Mouse (Mus musculus) liver, embryonic 14.5 days (tissue): ENCODE data around the gene Rplp2. TPM values are rescaled to one million over a fixed set of nuclear protein-coding genes. Genes with fewer than 3 reads are reported as not detected.

Experiments used
- ATAC-seq: fragments of 200-750 bp; cut with Nextera tagmentation; 2 replicates; pipeline ENCODE4 v1.8.0; 2017; ENCODE audit warnings: moderate number of reproducible peaks, mild to moderate bottlenecking, moderate library complexity; ENCODE audit not compliant: insufficient read depth
- DNase-seq, 3 experiments: peaks; one replicate each; pipeline ENCODE4 v3.0.0-alpha.2; 2012 to 2013; ENCODE audit warnings: low read depth in 3 of 3, low spot score in 3 of 3
- H3K27ac ChIP-seq: fragments of 300-500 bp; sonication (generic); 2 replicates; pipeline ENCODE4 v1.5.1; 2014; ENCODE audit warnings: moderate library complexity, mild to moderate bottlenecking, control low read depth, inconsistent platforms
- H3K27me3 ChIP-seq: fragments of 300-500 bp; sonication (generic); 2 replicates; pipeline ENCODE4 v1.6.1; 2014; ENCODE audit warnings: mild to moderate bottlenecking, low read length, moderate library complexity; ENCODE audit not compliant: control insufficient read depth, insufficient read depth
- H3K36me3 ChIP-seq: fragments of 300-500 bp; sonication (generic); replicated peaks from 2 replicates; pipeline ENCODE4 v1.6.1; 2014; ENCODE audit warnings: low read depth; ENCODE audit not compliant: control insufficient read depth, insufficient read depth
- H3K4me1 ChIP-seq, 2 experiments: fragments of 200-500 bp in 1 of 2; fragments of 300-500 bp in 1 of 2; sonication (generic) in 1 of 2; replicated peaks; 2 replicates each; pipeline ENCODE4 v1.6.1; 2012 to 2014; ENCODE audit warnings: antibody characterized with exemption in 1 of 2, inconsistent platforms in 1 of 2, low read length in 1 of 2; ENCODE audit not compliant: control insufficient read depth in 2 of 2, insufficient read depth in 2 of 2
- H3K4me2 ChIP-seq: fragments of 300-500 bp; sonication (generic); 2 replicates; pipeline ENCODE4 v1.6.1; 2014; ENCODE audit warnings: low read depth, mild to moderate bottlenecking, control low read depth, moderate library complexity
- H3K4me3 ChIP-seq, 2 experiments: fragments of 200-500 bp in 1 of 2; fragments of 300-500 bp in 1 of 2; sonication (generic) in 1 of 2; 2 replicates each; pipeline ENCODE4 v1.5.1; 2012 to 2014; ENCODE audit warnings: low read depth in 2 of 2, low read length in 2 of 2, mild to moderate bottlenecking in 2 of 2, control low read depth in 1 of 2, inconsistent platforms in 1 of 2, moderate library complexity in 1 of 2; ENCODE audit not compliant: insufficient read depth in 1 of 2
- H3K9ac ChIP-seq: fragments of 300-500 bp; sonication (generic); replicated peaks from 2 replicates; pipeline ENCODE4 v1.6.1; 2014; ENCODE audit warnings: mild to moderate bottlenecking, control low read depth, moderate library complexity
- H3K9me3 ChIP-seq: fragments of 300-500 bp; sonication (generic); 2 replicates; pipeline ENCODE4 v1.6.1; 2016; ENCODE audit warnings: low read length, mixed read lengths; ENCODE audit not compliant: control insufficient read depth
- CTCF ChIP-seq: IDR thresholded peaks from 2 replicates; pipeline ENCODE4 v1.5.1; 2016; ENCODE audit warnings: antibody characterized with exemption, low read depth, control low read depth
- EP300 ChIP-seq: IDR thresholded peaks from 2 replicates; pipeline ENCODE4 v1.6.1; 2016; ENCODE audit warnings: antibody characterized with exemption, low read depth
- WGBS: fragments of 180-500 bp; shearing (Covaris S2); extraction: QIAGEN DNeasy Blood & Tissue Kit; methylation state at CpG from one replicate; pipeline ENCODE4 v1.1.7; 2014; ENCODE audit not compliant: insufficient replicate concordance; 5-methylcytosine and 5-hydroxymethylcytosine counted together
- polyA plus RNA-seq, 2 experiments: library from polyadenylated mRNA; depleted of rRNA in 1 of 2; stranded (reverse) in 1 of 2; unstranded in 1 of 2; fragments of >200 nt; fragmentation: Nextera tagmentation in 1 of 2; extraction: Ambion mirVana in 1 of 2; gene quantifications; 2 replicates each; pipeline versions ENCODE4 v1.2.1 to v1.2.3; 2012 to 2014

Gene Rplp2
- polyA plus RNA-seq, 2 experiments = 661 to 942 TPM

DNA sequence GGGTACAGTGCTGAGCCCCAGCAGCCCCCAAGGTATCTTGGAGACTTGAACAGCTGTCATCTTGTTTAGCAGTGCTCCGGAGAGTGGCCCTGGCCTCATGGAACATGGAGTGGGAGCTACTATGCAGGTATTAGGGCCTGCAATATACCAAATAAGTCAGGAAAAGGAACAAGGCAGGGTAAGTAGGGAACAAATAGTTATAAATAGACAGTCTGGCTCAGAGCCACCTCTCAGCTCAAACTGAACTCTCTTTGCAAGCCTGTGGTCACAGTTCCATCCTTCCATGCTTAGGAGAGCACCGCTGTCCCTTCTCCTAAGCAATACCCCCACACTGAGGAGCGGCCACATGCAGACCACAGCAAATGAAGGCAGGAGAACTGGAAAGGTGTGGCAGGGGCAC, 50.4 kb downstream of the Rplp2 start:
- no peak overlapping the region for H3K27ac ChIP-seq
- no peaks in the 10 kb centered on the region for H3K9me3 ChIP-seq
- no peak for DNase-seq
- no peaks in the 10 kb centered on the region for H3K27me3 ChIP-seq
- no peak for TF ChIP-seq CTCF
- TF ChIP-seq EP300 = no peak
- no peak for ATAC-seq
- peaks cover 4 to 6% of the 10 kb centered on the region in 2 experiments for H3K4me1 ChIP-seq
- no peak overlapping the region for H3K4me2 ChIP-seq
- no peak overlapping the region for H3K4me3 ChIP-seq
- H3K9ac ChIP-seq = no peak overlapping the region; the same call in 1 of the 2 replicates
- 0 out of 2 replicates have a peak, but pooled peaks cover 4% of the 10 kb centered on the region for H3K36me3 ChIP-seq
- WGBS = 82% methylated on average over 3 of the region's 3 CpGs

Other genes starting within 250 kb of the Rplp2 start
- gene Lmntd2, start 233.3 kb upstream of the Rplp2 start, polyA plus RNA-seq (2012; rRNA removed) = 2.0 and 2.3 TPM in 2 replicates
- gene Lmntd2, start 233.3 kb upstream of the Rplp2 start, polyA plus RNA-seq (2014; fragmentation: Nextera tagmentation; extraction: Ambion mirVana) = 0.25 and 0.66 TPM in 2 replicates
- gene Rassf7, start 231.5 kb upstream of the Rplp2 start, polyA plus RNA-seq (2012; rRNA removed) = 21.6 and 28.3 TPM in 2 replicates
- gene Rassf7, start 231.5 kb upstream of the Rplp2 start, polyA plus RNA-seq (2014; fragmentation: Nextera tagmentation; extraction: Ambion mirVana) = 16.8 and 22.4 TPM in 2 replicates
- gene Phrf1, start 218.6 kb upstream of the Rplp2 start, polyA plus RNA-seq (2012; rRNA removed) = 10.4 and 14.1 TPM in 2 replicates
- 25.7 and 28.3 TPM in 2 replicates for gene Phrf1, start 218.6 kb upstream of the Rplp2 start, polyA plus RNA-seq (2014; fragmentation: Nextera tagmentation; extraction: Ambion mirVana)
- 4.6 and 5.4 TPM in 2 replicates for gene Irf7, start 180.9 kb upstream of the Rplp2 start, polyA plus RNA-seq (2012; rRNA removed)
- gene Irf7, start 180.9 kb upstream of the Rplp2 start, polyA plus RNA-seq (2014; fragmentation: Nextera tagmentation; extraction: Ambion mirVana) = 4.8 and 5.1 TPM in 2 replicates
- gene Cdhr5, start 170.6 kb upstream of the Rplp2 start, polyA plus RNA-seq (2012; rRNA removed) = 0.07 and 0.11 TPM in 2 replicates
- gene Cdhr5, start 170.6 kb upstream of the Rplp2 start, polyA plus RNA-seq (2014; fragmentation: Nextera tagmentation; extraction: Ambion mirVana) = 0.24 and 0.27 TPM in 2 replicates
- gene Sct, start 168.2 kb upstream of the Rplp2 start, polyA plus RNA-seq (2012; rRNA removed) = 0.16 TPM in 1 of 2 replicates, not detected in the other
- 0.22 and 0.30 TPM in 2 replicates for gene Sct, start 168.2 kb upstream of the Rplp2 start, polyA plus RNA-seq (2014; fragmentation: Nextera tagmentation; extraction: Ambion mirVana)
- gene Drd4, start 155.4 kb upstream of the Rplp2 start, polyA plus RNA-seq (2012; rRNA removed) = not detected in 2 replicates
- not detected in 2 replicates for gene Drd4, start 155.4 kb upstream of the Rplp2 start, polyA plus RNA-seq (2014; fragmentation: Nextera tagmentation; extraction: Ambion mirVana)
- gene Deaf1, start 119.7 kb upstream of the Rplp2 start, polyA plus RNA-seq (2012; rRNA removed) = 6.9 and 7.8 TPM in 2 replicates
- 11.1 and 13.6 TPM in 2 replicates for gene Deaf1, start 119.7 kb upstream of the Rplp2 start, polyA plus RNA-seq (2014; fragmentation: Nextera tagmentation; extraction: Ambion mirVana)
- 10.7 and 13.6 TPM in 2 replicates for gene Tmem80, start 119.6 kb upstream of the Rplp2 start, polyA plus RNA-seq (2012; rRNA removed)
- 11.3 and 13.0 TPM in 2 replicates for gene Tmem80, start 119.6 kb upstream of the Rplp2 start, polyA plus RNA-seq (2014; fragmentation: Nextera tagmentation; extraction: Ambion mirVana)
- gene Eps8l2, start 108.5 kb upstream of the Rplp2 start, polyA plus RNA-seq (2012; rRNA removed) = 7.9 and 8.3 TPM in 2 replicates
- gene Eps8l2, start 108.5 kb upstream of the Rplp2 start, polyA plus RNA-seq (2014; fragmentation: Nextera tagmentation; extraction: Ambion mirVana) = 6.6 and 7.7 TPM in 2 replicates
- 212 and 266 TPM in 2 replicates for gene Taldo1, start 55.2 kb upstream of the Rplp2 start, polyA plus RNA-seq (2012; rRNA removed)
- 427 and 428 TPM in 2 replicates for gene Taldo1, start 55.2 kb upstream of the Rplp2 start, polyA plus RNA-seq (2014; fragmentation: Nextera tagmentation; extraction: Ambion mirVana)
- 13.8 and 16.9 TPM in 2 replicates for gene Gatd1, start 33.2 kb upstream of the Rplp2 start, polyA plus RNA-seq (2012; rRNA removed)
- 8.7 and 10.3 TPM in 2 replicates for gene Gatd1, start 33.2 kb upstream of the Rplp2 start, polyA plus RNA-seq (2014; fragmentation: Nextera tagmentation; extraction: Ambion mirVana)
- gene Cend1, start 17.9 kb upstream of the Rplp2 start, polyA plus RNA-seq (2012; rRNA removed) = 0.09 TPM in 1 of 2 replicates, not detected in the other
- gene Cend1, start 17.9 kb upstream of the Rplp2 start, polyA plus RNA-seq (2014; fragmentation: Nextera tagmentation; extraction: Ambion mirVana) = not detected in 2 replicates
- gene Slc25a22, start 9.5 kb upstream of the Rplp2 start, polyA plus RNA-seq (2012; rRNA removed) = 19.6 and 23.8 TPM in 2 replicates
- gene Slc25a22, start 9.5 kb upstream of the Rplp2 start, polyA plus RNA-seq (2014; fragmentation: Nextera tagmentation; extraction: Ambion mirVana) = 11.0 and 13.5 TPM in 2 replicates
- gene Pidd1, start 3.3 kb upstream of the Rplp2 start, polyA plus RNA-seq (2012; rRNA removed) = 15.5 and 18.7 TPM in 2 replicates
- gene Pidd1, start 3.3 kb upstream of the Rplp2 start, polyA plus RNA-seq (2014; fragmentation: Nextera tagmentation; extraction: Ambion mirVana) = 6.1 and 9.4 TPM in 2 replicates
- gene Pnpla2, start 7.8 kb downstream of the Rplp2 start, polyA plus RNA-seq (2012; rRNA removed) = 6.7 TPM in 2 replicates
- gene Pnpla2, start 7.8 kb downstream of the Rplp2 start, polyA plus RNA-seq (2014; fragmentation: Nextera tagmentation; extraction: Ambion mirVana) = 9.0 and 9.4 TPM in 2 replicates
- gene Cracr2b, start 13.7 kb downstream of the Rplp2 start, polyA plus RNA-seq (2012; rRNA removed) = 1.3 and 2.6 TPM in 2 replicates
- gene Cracr2b, start 13.7 kb downstream of the Rplp2 start, polyA plus RNA-seq (2014; fragmentation: Nextera tagmentation; extraction: Ambion mirVana) = 0.89 and 1.9 TPM in 2 replicates
- 20.0 and 22.0 TPM in 2 replicates for gene Cd151, start 20.0 kb downstream of the Rplp2 start, polyA plus RNA-seq (2012; rRNA removed)
- gene Cd151, start 20.0 kb downstream of the Rplp2 start, polyA plus RNA-seq (2014; fragmentation: Nextera tagmentation; extraction: Ambion mirVana) = 12.8 and 13.8 TPM in 2 replicates
- 10.9 and 24.6 TPM in 2 replicates for gene Polr2l, start 27.8 kb downstream of the Rplp2 start, polyA plus RNA-seq (2012; rRNA removed)
- 52.4 and 54.7 TPM in 2 replicates for gene Polr2l, start 27.8 kb downstream of the Rplp2 start, polyA plus RNA-seq (2014; fragmentation: Nextera tagmentation; extraction: Ambion mirVana)
- 32.1 and 37.4 TPM in 2 replicates for gene Tspan4, start 27.9 kb downstream of the Rplp2 start, polyA plus RNA-seq (2012; rRNA removed)
- gene Tspan4, start 27.9 kb downstream of the Rplp2 start, polyA plus RNA-seq (2014; fragmentation: Nextera tagmentation; extraction: Ambion mirVana) = 42.1 and 43.0 TPM in 2 replicates
- 6.3 and 12.1 TPM in 2 replicates for gene Chid1, start 92.5 kb downstream of the Rplp2 start, polyA plus RNA-seq (2012; rRNA removed)
- 23.0 and 24.2 TPM in 2 replicates for gene Chid1, start 92.5 kb downstream of the Rplp2 start, polyA plus RNA-seq (2014; fragmentation: Nextera tagmentation; extraction: Ambion mirVana)
- 19.8 and 21.0 TPM in 2 replicates for gene Ap2a2, start 114.8 kb downstream of the Rplp2 start, polyA plus RNA-seq (2012; rRNA removed)
- gene Ap2a2, start 114.8 kb downstream of the Rplp2 start, polyA plus RNA-seq (2014; fragmentation: Nextera tagmentation; extraction: Ambion mirVana) = 43.2 and 51.2 TPM in 2 replicates
- gene Muc6, start 207.9 kb downstream of the Rplp2 start, polyA plus RNA-seq (2012; rRNA removed) = 1.7 and 2.1 TPM in 2 replicates
- 3.2 and 4.0 TPM in 2 replicates for gene Muc6, start 207.9 kb downstream of the Rplp2 start, polyA plus RNA-seq (2014; fragmentation: Nextera tagmentation; extraction: Ambion mirVana)
- 0.12 and 0.17 TPM in 2 replicates for gene Muc2, start 243.0 kb downstream of the Rplp2 start, polyA plus RNA-seq (2012; rRNA removed)
- 0.08 and 0.85 TPM in 2 replicates for gene Muc2, start 243.0 kb downstream of the Rplp2 start, polyA plus RNA-seq (2014; fragmentation: Nextera tagmentation; extraction: Ambion mirVana)